Mouse (Mus musculus): ENCODE measurements around the gene Chd1l. TPM values are rescaled to one million over a fixed set of nuclear protein-coding genes. Genes with fewer than 3 reads are reported as not detected.
A peak's percentile ranks its signal among the peaks of the same experiment; 100 is the strongest.

The Chd1l gene
- polyA plus RNA-seq, 1 experiment: 5.4 TPM

DNA sequence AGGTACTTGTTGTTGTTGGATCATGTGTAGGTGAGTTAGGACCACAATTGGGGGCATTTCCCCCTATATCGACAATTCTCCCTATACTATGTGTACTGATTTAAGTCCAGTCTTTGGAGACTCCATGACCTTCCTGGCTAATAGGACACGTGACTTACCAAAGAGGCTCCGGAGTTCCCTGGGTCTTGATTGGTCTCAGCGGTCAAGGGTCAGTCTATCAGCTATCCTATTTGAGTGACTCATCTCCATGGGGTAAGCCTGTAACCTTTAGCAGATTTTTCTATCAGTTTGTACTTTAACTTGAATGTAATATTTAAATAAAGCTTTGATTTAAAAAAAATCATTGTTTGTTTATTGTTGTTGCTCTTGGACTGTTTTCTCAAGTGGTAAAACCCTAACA, 10.7 kb upstream of the Chd1l start:
- no peak for DNase-seq (ENCODE audit: low read depth, low spot score)
- 54% methylated on average over 4 of the region's 4 CpGs for WGBS

DNA sequence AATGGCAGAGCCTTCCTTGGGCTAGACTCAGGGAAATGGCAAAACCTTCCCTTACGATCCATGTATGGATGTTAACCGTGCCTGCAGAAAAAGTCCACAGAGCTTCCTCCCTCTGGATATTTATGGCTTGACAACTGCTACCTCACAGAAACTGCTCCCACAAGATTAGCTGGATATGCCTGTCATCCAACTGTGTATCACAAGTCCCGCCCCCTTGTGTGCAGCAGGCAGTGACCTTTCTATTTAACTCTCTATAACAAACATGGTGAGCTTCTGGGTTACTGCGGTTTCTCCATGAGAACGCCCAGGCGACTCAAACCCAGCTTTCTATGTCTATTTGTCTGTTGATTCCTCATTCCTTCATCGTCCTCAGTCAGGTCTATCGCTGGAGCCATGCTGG, 7.9 kb upstream of the Chd1l start:
- whole genome bisulfite sequencing: 37% methylated on average over 8 of the region's 8 CpGs
- no peak for DNase-seq (ENCODE audit: low read depth, low spot score)

DNA sequence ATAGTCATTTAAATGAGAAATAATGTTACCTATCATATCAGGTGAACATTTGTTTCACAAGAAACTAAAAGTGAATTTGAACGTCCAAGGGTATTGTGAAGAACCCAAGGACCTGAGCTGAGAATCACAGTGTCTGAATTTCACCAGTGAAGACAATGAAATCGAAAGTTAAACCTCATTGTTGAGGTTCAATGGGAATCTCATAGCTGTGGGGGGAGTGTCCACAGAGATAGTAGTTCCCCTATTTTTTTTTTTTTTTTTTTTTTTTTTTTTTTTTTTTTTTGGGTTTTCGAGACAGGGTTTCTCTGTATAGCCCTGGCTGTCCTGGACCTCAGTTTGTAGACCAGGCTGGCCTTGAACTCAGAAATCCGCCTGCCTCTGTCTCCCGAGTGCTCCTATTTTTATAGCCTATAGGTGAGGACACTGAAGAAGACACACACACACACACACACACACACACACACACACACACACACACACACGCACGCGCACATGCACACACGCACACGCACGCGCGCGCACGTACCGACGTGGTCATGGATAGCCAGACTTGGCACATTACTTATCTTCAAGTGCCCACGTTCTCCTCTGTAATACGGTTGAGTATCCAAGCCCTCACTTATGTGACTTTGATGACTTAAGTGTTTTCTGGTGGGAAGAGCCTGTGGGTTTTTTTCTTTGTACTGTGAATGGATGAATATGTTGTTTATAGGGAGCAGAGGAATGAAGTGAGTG, 7.3 kb upstream of the Chd1l start:
- WGBS: 95% methylated on average over 19 of the region's 19 CpGs
- DNase-seq (ENCODE audit: low read depth, low spot score): no peak

DNA sequence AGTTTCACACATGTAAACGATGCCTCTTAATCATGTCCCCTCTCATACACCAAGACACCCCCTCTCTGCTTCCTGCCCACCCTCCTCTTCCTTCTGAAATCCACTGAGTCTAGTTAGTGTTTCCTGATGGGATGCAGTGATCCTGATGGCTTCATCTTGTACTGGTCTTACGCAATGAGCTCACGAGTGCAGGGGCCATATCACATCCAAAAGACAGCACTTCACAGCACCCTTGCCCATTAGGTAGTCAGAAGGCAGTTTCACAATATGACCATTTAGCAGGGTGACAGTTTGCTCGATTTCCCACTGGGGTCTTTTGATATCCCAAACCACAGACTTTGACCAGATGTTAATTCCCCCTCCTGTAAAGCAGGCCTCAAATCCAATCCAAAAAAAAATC, 5.9 kb upstream of the Chd1l start:
- 85% methylated on average over 4 of the region's 4 CpGs for WGBS
- DNase-seq (ENCODE audit: low read depth, low spot score): no peak

DNA sequence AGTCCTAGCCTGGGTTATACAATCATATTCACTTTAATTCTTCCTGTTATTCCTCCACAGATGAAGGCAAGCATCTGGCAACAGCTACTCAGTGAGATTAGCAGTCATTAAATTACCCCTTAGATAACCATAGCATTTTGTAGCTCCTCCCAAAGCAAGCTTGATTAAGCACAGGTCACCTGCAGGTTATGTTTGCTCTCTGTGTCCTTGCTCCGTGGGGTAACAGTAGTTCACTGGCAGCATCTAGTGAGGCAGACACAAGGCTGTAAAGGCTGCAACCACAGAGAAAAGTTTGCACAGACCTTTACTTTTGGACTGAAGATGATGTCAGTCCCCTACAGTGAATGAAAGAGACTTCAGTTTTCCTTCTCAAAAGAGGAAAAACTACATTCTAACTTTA, 5.2 kb upstream of the Chd1l start:
- no peak for DNase-seq (ENCODE audit: low read depth, low spot score)
- WGBS: 6% methylated on average over 1 of the region's 1 CpGs

DNA sequence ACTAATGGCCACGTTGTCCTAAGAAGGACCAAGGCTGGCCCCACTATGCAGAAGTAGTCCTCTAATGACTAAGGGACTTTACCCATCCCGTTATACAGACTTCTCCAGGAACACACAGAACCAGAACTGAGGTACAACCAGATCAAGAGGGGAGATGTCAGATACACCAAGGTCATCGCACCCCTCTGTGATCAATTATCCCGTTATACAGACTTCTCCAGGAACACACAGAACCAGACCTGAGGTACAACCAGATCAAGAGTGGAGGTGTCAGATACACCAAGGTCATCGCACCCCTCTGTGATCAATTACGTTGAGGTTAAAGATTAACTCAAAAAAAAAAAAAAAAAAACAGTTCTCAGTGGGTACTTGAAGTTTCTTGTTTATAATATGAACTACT, 1.0 kb upstream of the Chd1l start:
- WGBS: 64% methylated on average over 6 of the region's 6 CpGs
- no peak for DNase-seq (ENCODE audit: low read depth, low spot score)

DNA sequence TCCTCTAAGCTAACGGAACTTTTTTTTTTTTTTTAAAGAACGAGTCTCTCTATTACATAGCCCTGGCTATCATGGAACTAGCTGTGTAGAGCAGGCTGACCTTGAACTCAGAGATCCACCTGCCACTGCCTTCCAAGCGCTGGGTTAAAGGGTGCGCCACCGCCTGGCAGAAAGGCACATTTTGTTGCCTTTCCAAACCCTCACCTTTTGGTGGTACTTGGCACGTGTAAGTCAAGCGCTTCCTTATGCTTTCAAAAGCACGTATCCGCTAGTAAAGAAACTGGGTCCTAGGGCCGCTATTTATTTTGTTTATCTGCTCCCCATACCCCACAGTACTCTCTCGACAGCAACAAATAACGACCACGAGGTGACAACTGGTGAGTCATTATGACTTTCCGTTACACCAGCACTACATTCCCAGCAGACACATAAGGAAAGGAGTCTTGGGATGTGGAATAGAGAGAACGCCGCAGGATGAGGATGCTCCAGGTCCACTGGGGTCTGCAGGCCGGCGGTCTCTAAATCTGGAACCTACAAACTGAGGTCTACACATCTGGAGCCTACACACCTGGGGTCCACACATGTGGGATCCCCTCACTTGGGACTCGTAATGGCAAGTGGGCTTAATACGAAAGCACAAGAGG, 680 bp downstream of the Chd1l start:
- 2% methylated on average over 20 of the region's 20 CpGs for WGBS
- no peak for DNase-seq (ENCODE audit: low read depth, low spot score)

DNA sequence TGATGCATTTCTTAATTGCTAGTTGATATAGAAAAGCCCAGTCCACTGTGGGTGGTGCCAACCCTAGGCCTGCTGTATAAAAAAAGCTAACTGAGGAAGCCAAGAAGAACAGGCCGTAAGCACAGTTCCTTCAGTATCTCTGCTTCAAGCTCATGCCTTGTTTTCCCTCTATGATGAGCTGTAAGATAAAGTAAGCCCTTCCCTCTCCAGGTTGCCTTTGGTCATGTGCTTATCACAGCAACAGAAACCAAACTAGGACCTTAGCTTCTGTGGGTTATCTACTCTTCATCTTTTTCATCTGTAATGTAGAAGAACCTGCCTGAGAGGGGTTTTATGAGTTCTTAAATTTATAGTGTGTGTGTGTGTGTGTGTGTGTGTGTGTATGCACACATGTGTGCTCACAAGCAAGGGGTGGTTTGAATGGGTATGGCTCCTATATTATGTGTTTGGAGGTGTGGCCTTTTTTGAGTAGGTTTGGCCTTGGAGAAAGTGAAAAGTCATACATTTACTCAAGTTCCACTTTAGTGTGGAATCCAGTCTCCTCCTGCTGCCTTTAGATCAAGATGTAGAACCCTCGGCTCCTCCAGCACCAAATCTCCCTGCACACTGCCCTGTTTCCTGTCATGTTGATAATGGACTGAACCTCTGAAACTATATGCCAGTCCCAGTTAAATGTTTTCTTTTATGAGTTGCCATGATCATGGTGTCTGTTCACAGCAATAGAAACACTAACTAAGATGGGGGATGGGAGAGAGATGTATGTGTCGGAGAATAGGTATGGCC, 9.8 kb downstream of the Chd1l start:
- 98% methylated on average over 3 of the region's 3 CpGs for WGBS
- DNase-seq (ENCODE audit: low read depth, low spot score): no peak

DNA sequence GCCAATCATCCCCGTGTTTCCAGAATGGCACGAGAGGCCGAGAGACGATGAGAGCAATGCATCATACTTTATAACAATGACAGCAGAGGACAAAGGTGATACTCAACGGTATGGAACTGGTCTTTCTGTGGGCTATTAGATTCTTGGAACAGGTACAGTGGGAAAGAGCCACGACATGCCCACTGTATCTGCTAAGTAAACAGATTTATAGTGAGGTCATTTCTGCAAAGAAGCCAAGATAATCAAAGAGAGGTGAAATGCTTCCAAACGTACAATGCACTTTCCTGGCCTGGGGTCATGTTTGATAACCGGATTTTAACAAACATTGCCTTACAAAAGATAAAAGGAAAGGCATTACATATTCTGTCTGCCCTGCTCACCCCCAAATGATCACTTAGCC, 13.2 kb downstream of the Chd1l start:
- DNase-seq (ENCODE audit: low read depth, low spot score): no peak
- WGBS: 27% methylated on average over 8 of the region's 8 CpGs

DNA sequence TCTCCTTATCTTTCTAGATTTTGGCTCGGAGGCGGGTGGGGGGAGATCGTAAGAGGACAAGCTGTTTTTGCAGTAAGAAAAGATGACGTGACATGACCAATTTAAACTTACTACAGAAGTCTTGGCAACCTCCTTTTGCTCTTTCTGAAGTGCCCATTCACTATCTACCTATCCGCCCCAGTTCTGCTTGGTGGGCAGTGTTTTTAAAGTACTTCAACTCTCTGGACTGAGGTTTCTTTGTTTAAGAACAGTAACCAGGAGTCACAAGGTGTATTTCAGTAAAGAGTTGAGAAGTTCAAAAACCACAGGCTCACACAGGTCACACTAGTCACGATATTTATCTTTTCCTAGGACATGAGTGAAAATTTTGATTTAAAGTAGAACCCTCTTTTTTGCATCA, 14.9 kb downstream of the Chd1l start:
- DNase-seq (ENCODE audit: low read depth, low spot score): no peak

DNA sequence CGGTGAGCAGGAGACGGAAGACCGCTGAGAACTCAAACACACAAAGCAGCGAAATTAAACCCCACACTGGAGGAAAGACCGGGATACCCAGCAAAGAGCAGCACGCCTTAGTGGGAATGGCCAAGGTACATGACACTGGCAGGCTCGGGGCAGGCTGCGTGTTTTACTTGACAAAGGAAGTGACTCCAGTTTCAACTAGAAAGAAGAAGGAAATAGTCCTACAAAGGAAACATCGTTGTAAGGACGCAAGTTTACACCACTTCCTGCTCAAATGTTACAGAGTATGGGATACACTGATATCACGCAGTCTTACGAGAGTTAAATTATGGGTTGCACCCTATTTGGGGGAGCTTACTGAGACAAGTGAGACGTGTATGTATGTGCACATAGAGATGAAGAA, 15.9 kb downstream of the Chd1l start:
- 91% methylated on average over 13 of the region's 13 CpGs for WGBS
- no peak for DNase-seq (ENCODE audit: low read depth, low spot score)

More for the DNA sequence above, 14.9 kb downstream of the Chd1l start:
- WGBS: 94% methylated on average over 6 of the region's 6 CpGs

DNA sequence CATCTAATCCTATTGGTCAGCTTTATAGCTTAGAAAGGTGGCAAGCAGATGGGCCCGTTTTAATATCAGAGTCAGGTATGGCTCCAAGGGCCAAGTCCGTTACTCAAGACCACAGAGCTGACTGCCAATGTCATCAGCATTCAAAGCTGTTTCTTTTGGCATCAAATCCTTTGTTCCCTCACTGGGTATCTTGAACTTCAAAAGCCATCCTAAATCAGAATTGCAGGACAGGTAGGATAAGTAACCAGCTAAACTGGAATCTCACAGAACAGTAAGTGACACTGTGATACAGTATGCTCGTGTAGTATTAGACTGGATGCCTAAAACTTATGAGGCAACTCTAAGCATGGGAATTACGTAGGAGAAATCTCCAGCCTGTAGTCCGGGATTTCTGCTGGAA, 16.9 kb downstream of the Chd1l start:
- 93% methylated on average over 5 of the region's 5 CpGs for WGBS

DNA sequence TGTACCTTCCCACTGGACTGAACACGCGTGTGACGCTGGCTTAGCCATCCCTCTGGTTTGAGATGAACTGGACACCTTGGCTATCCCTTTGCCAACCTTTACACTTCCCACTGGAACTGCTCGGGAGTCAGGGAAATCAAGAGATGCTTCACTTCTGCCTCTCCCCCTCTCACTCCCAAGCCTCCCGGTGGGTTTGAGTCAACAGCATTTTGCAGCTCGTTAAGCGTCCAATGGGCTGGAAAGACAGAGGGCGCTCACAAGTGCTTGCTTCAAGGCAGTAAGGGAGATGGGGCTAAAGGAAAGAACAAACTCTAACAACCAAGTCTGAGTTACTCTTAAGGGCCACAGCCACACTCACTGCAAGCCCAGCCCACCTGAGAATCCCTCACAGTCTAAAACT, 19.3 kb downstream of the Chd1l start:
- no peak for DNase-seq (ENCODE audit: low read depth, low spot score)
- WGBS: 75% methylated on average over 8 of the region's 8 CpGs

More for the DNA sequence above, 16.9 kb downstream of the Chd1l start:
- DNase-seq (ENCODE audit: low read depth, low spot score): no peak

DNA sequence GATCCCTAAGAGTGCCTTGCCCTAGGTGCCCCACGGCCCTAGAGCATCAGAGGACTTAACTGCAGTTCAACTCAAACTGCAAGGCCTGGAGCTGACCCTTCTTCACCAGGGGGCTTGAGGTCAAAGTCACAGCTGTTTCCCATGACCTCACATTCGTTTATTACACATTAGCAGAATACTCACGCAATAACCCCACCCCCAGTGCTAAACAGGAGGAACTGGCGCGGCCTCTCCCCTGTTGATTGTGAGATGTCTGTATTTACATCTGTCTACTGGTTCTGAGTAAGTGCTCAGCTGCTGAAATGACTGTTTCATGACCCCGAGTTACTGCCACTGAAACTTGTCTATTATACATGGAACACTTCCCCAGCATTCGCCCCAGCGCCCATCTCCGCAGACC, 22.3 kb downstream of the Chd1l start:
- no peak for DNase-seq (ENCODE audit: low read depth, low spot score)
- WGBS: 67% methylated on average over 9 of the region's 9 CpGs

DNA sequence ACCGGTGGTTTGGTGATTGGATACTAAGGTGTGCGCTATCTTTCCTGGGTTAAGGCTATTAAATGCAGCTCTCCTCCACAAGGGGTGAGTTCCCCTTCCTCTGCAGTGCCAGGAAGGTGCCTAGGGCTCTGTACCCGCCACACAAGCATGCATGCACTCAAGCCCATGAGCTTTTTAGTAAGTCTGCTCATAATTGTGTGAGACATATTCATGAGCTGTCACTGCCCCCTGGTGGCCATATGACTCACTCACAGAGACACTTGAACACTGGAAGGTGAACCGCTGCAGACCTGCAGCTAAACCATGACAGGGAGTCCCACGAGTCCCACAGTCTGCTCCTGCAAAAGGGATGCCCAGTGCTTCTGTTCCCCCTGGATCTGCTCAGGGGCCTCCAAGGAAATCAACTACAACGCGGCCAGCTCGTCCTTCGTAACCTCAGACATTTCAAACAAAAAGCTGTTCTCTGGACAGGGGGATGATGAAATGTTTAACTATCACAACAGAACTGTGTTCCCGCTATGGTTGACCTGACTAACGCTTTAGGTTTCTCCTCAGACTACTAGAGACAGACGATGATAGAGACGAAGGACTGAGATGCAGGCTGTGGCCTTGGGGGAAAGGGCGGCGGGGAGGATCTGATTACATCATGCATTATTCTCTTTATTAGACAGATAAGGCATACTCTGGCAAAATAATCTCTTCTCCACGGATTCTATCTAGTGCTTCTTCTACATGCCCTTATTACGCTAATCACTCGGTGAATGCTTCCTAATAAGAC, 24.4 kb downstream of the Chd1l start:
- DNase-seq (ENCODE audit: low read depth, low spot score): peak; percentile 39

DNA sequence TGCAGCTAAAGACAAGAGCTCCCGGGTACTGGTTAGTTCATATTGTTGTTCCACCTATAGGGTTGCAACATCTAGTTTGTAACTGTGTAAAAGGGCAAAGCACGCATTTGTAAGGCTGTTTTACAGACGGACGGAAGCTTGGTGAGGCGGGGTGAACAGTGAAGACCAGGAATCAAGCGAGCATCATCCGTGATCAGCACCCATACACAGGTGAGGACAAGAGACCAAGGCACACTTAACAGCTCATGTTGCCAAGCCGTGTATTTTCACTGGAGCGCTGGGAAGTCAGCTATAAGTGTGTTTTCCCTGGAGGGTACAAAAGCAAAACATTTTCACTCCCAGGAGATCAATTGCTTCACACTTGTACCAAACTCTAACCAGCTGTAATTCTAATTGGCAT, 36.2 kb downstream of the Chd1l start:
- DNase-seq (ENCODE audit: low read depth, low spot score): no peak
- 92% methylated on average over 9 of the region's 9 CpGs for WGBS

More for the DNA sequence above, 24.4 kb downstream of the Chd1l start:
- WGBS: 70% methylated on average over 18 of the region's 18 CpGs

DNA sequence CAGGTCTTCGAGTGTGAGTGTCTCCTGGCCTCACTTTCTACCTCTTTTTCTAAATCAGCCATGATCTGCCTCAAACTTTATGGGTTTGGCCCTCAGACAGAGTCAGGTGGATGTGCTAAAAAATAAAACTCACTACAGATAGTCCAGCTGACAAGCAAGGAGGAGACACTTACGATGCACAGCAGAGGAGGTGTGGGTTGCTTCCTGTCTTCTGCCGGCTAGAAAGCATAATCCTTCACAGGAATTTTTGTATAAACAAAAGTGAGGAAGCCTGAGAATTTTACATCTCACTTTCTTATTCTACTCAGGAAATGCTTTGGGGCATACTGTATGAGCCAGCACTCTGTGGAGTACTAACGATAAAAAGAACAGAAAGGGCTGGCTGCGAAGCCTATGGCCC, 45.4 kb downstream of the Chd1l start:
- DNase-seq (ENCODE audit: low read depth, low spot score): no peak
- 71% methylated on average over 5 of the region's 5 CpGs for WGBS

DNA sequence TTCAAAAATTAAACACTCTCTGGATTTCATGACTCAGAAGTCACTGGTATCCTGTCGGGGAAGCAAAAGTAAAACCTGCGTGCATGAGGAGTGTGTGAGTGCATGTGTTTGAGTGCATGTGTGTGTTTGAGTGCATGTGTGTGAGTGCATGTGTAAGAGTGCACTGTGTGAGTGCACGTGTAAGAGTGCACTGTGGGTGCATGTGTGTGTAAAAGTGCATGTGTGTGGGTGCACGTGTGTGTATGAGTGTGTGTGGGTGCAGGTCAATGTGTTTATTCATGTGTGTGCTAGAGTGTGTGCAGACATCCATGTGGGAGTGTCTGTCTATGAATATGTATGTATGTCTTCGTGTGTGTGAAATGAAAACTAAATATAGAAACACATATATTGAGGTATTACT, 51.4 kb downstream of the Chd1l start:
- DNase-seq (ENCODE audit: low read depth, low spot score): no peak
- WGBS: 88% methylated on average over 5 of the region's 5 CpGs

DNA sequence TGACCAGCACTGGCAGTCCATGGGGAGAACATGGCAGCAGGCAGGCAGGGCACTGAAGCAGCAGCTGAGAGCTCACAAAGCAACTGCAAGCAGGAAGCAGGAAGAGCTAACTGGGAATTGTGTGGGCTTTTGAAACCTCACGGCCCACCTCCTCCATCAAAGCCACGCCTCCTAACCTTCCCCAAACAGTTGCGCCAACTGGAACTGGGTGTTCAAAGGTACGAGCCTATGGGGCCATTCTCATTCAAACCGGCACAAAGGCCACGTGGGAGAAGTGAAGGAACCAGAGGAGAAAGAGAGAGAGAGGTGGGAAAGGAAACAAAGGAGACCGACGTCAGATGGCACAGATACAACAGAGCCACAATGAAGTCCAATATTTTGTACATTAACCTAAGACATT, 63.8 kb downstream of the Chd1l start:
- WGBS: 38% methylated on average over 8 of the region's 8 CpGs
- no peak for DNase-seq (ENCODE audit: low read depth, low spot score)

DNA sequence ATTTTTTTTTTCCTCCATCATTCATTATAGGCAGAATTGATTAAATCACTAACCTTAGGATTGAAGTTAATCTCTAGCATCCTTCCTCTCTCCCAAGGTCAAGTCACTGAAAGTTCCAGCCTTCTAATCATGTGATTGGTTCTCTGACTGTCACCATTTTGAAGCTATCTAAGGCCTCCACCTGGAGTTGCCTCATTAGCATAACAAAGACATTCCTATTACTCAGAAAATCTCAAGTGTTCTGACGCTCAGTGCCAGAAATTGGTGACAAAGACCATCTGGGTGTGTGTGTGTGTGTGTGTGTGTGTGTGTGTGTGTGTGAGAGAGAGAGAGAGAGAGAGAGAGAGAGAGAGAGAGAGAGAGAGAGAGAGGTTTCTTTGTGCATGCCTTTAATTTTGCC, 69.8 kb downstream of the Chd1l start:
- no peak for DNase-seq (ENCODE audit: low read depth, low spot score)
- WGBS: 37% methylated on average over 1 of the region's 1 CpGs
